Mouse (Mus musculus) small intestine, adult 2 months (tissue): Measurements from ENCODE around the gene Efcab9. TPM values are rescaled to one million over a fixed set of nuclear protein-coding genes. Genes with fewer than 3 reads are reported as not detected.
A peak's percentile ranks its signal among the peaks of the same experiment; 100 is the strongest.

Experiments used
- H3K27ac ChIP-seq: fragments of 200-500 bp; 2 replicates; pipeline ENCODE4 v1.5.1; 2012; ENCODE audit warnings: low read depth, low read length, control low read depth, inconsistent platforms; ENCODE audit not compliant: insufficient read depth
- H3K27me3 ChIP-seq: fragments of 200-500 bp; 2 replicates; pipeline ENCODE4 v1.6.1; 2012; ENCODE audit warnings: mild to moderate bottlenecking, moderate library complexity, low read length, inconsistent platforms; ENCODE audit not compliant: control insufficient read depth, insufficient read depth
- H3K36me3 ChIP-seq: fragments of 200-500 bp; 2 replicates; pipeline ENCODE4 v1.6.1; 2012; ENCODE audit warnings: mild to moderate bottlenecking, low read length, control low read depth, inconsistent platforms; ENCODE audit not compliant: control insufficient read depth, insufficient read depth
- H3K4me1 ChIP-seq: fragments of 200-500 bp; 2 replicates; pipeline ENCODE4 v1.6.1; 2012; ENCODE audit warnings: low read length, inconsistent platforms, mixed read lengths; ENCODE audit not compliant: control insufficient read depth, insufficient read depth, insufficient read length
- H3K4me3 ChIP-seq: fragments of 200-500 bp; 2 replicates; pipeline ENCODE4 v1.5.1; 2012; ENCODE audit warnings: low read depth, mild to moderate bottlenecking, control low read depth, inconsistent platforms, low read length, moderate library complexity
- CTCF ChIP-seq: fragments of 200-500 bp; IDR thresholded peaks from 2 replicates; pipeline ENCODE4 v1.5.1; 2012; ENCODE audit warnings: low read depth, mild to moderate bottlenecking, control low read depth, inconsistent platforms, low read length, moderate library complexity, mixed read lengths; ENCODE audit not compliant: insufficient replicate concordance, insufficient read length; ENCODE audit errors: extremely low read depth
- POLR2A ChIP-seq: fragments of 200-500 bp; IDR thresholded peaks from 2 replicates; pipeline ENCODE4 v1.6.1; 2012; ENCODE audit warnings: low read depth, mild to moderate bottlenecking, control low read depth, inconsistent platforms, low read length, moderate library complexity
- WGBS: fragments of 180-500 bp; shearing (Covaris S2); methylation state at CpG from one replicate; pipeline ENCODE4 v1.1.7; 2018; 5-methylcytosine and 5-hydroxymethylcytosine counted together
- polyA plus RNA-seq: library from polyadenylated mRNA; depleted of rRNA; stranded (reverse); fragments of >200 nt; gene quantifications from 2 replicates; pipeline ENCODE4 v1.2.3, GENCODE M21; 2012

Efcab9 gene
- polyA plus RNA-seq, 1 experiment, result not detected

GRCm38 (mm10) chr11:32555103-32555689 lies 23.3 kb upstream of the Efcab9 start:
- Histone ChIP-seq H3K4me3 (peak overlapping the region; percentile 7; the same call in 1 of the 2 replicates), H3K36me3 (0 out of 2 replicates have a peak, but pooled peaks cover 5% of the 10 kb centered on the region), H3K27ac (peak overlapping the region; percentile 95), H3K27me3 (no peaks in the 10 kb centered on the region), H3K4me1 (peaks cover 55% of the 10 kb centered on the region)
- 79% methylated on average over 12 of the region's 12 CpGs for WGBS
- TF ChIP-seq CTCF (no peak), POLR2A (no peak)

- Histone ChIP-seq H3K27me3 (no peaks in the 10 kb centered on the region), H3K4me1 (peaks cover 55% of the 10 kb centered on the region), H3K36me3 (0 out of 2 replicates have a peak, but pooled peaks cover 5% of the 10 kb centered on the region), H3K4me3 (peak overlapping the region; percentile 7; the same call in 1 of the 2 replicates), H3K27ac (peak overlapping the region; percentile 95)
- no peak for TF ChIP-seq POLR2A
- TF ChIP-seq CTCF, result no peak
- 48% methylated on average over 14 of the region's 14 CpGs for WGBS
These were observed 22.5 kb upstream of the Efcab9 start for GRCm38 (mm10) chr11:32554141-32555091.

- TF ChIP-seq POLR2A (no peak), CTCF (no peak)
- 38% methylated on average over 14 of the region's 14 CpGs for WGBS
- Histone ChIP-seq H3K36me3 (0 out of 2 replicates have a peak, but pooled peaks cover 6% of the 10 kb centered on the region), H3K27me3 (no peaks in the 10 kb centered on the region), H3K27ac (peak overlapping the region; percentile 95), H3K4me1 (peaks cover 50% of the 10 kb centered on the region), H3K4me3 (no peak overlapping the region)
These were observed 21.6 kb upstream of the Efcab9 start for GRCm38 (mm10) chr11:32553311-32554140.

- peaks cover 46% of the 10 kb centered on the region for H3K4me1 ChIP-seq
- no peak for TF ChIP-seq POLR2A
- TF ChIP-seq CTCF, result no peak
- H3K27me3 ChIP-seq, result no peaks in the 10 kb centered on the region
- H3K4me3 ChIP-seq, result no peak overlapping the region
- WGBS, result 74% methylated on average over 13 of the region's 13 CpGs
- H3K36me3 ChIP-seq, result 0 out of 2 replicates have a peak, but pooled peaks cover 6% of the 10 kb centered on the region
- H3K27ac ChIP-seq, result peak overlapping the region; percentile 95; the same call in 1 of the 2 replicates
These were observed 20.7 kb upstream of the Efcab9 start for GRCm38 (mm10) chr11:32552401-32553090.

- WGBS, result 64% methylated on average over 12 of the region's 12 CpGs
- H3K4me1 ChIP-seq, result peaks cover 46% of the 10 kb centered on the region
These were observed 19.9 kb upstream of the Efcab9 start for GRCm38 (mm10) chr11:32551579-32552297.

GRCm38 (mm10) chr11:32551056-32551455 lies 19.2 kb upstream of the Efcab9 start:
- 0 out of 2 replicates have a peak, but pooled peaks cover 2% of the 10 kb centered on the region for H3K36me3 ChIP-seq

More at GRCm38 (mm10) chr11:32551579-32552297, 19.9 kb upstream of the Efcab9 start:
- no peak overlapping the region for H3K27ac ChIP-seq
- 0 out of 2 replicates have a peak, but pooled peaks cover 5% of the 10 kb centered on the region for H3K36me3 ChIP-seq
- no peaks in the 10 kb centered on the region for H3K27me3 ChIP-seq
- no peak overlapping the region for H3K4me3 ChIP-seq
- TF ChIP-seq POLR2A (no peak), CTCF (no peak)

More at GRCm38 (mm10) chr11:32551056-32551455, 19.2 kb upstream of the Efcab9 start:
- 94% methylated on average over 4 of the region's 4 CpGs for WGBS
- Histone ChIP-seq H3K4me3 (no peak overlapping the region), H3K27ac (no peak overlapping the region), H3K27me3 (no peaks in the 10 kb centered on the region), H3K4me1 (peaks cover 47% of the 10 kb centered on the region)
- TF ChIP-seq POLR2A, result no peak
- TF ChIP-seq CTCF, result no peak
